Mouse (Mus musculus) mature B cell (primary cell): Measurements from ENCODE around the gene Mapkapk2.
"Not testable (repeated sequence)": the region's sequence is repeated elsewhere in the genome, so short reads cannot be mapped to it uniquely, and the experiment has no call there.

ENCODE experiments used
- in situ Hi-C: fragments of 300-500 bp; cut with MboI; formaldehyde crosslinking; loops from 2 replicates; pipeline ENCODE4 v1.14.3; 2019

Gene Mapkapk2

DNA sequence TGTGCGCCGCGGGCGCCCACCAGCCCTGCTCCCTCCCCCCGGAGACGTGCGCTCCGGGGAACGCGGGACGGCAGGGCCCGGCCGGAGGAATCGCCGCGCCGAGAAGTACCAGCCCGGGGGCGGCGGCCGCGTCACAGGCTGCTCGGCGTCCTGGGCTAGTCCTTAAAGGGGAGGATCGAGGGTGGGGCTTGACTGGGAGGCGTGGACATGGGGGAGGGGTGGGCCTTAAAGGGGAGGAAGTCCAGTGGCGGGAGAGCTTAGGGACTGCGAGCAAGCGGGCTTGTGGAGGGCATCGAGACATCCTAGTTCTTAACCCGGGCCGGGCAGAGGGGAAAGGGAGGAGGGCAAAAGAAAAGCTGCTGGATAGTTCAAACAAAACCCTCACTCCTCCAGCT lies at the start of gene Mapkapk2:
Mapkapk2 (minus strand) TSS at position 127 of the 395 bp plus-strand sequence.
- in situ Hi-C loops: no loop called here

DNA sequence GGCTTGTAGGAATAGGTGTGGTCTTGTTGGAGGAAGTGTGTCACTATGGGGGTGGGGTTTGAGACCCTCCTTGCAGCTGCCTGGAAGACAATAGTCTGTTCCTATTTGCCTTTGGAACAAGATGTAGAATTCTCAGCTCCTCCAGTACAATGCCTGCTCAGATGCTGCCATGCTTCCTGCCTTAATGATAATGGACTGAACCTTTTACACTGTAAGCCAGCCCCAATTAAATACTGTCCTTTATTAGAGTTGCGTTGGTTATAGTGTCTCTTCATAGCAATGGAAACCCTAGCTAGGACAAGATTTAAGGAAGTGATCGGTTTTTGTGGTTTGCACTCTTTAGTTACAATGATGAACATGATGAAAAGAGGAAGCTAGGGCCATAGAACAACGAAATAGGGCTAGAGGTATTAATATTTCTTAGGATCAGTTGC lies 48.6 kb upstream of the Mapkapk2 start:
- in situ Hi-C loops: no loop called here

DNA sequence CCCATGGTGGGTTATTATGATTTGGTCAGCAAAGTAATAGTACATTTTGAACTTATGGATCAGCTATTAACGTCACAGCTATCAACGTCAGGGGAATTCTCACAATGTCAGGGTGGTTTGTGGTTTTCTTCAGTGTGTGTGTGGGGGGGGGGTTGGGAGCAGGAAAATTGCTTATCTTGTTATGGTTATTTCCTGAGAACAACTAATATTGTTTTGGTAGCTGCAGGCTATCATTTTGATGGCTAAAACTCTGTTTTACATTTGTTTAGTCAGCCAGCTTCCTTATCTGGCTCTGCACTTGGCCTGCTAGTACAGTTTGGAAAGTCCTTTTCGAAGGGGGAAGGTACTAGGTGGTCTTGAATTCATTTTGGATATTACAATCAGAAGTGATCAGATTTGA lies 47.6 kb upstream of the Mapkapk2 start:
- in situ Hi-C loops: not testable (repeated sequence)

DNA sequence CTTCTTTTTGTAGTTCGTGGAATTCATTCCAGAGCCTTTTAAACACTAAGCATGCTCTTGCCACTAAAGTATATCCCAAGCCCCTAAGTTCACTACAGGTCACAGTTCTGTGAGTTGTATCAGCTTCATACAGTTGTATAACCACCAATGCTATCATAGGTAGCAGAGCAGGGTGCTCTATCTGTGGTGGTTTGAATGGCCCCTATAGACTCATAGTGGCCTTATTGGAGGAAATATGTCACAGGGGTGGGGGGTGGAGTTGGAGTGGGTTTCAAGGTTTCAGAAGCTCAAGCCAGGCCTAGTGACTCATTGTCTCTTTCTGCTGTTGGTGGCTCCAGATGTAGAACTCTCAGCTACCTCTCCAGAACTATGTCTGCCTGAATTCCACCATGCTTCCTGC lies 44.8 kb upstream of the Mapkapk2 start:
- in situ Hi-C loops: no loop called here

DNA sequence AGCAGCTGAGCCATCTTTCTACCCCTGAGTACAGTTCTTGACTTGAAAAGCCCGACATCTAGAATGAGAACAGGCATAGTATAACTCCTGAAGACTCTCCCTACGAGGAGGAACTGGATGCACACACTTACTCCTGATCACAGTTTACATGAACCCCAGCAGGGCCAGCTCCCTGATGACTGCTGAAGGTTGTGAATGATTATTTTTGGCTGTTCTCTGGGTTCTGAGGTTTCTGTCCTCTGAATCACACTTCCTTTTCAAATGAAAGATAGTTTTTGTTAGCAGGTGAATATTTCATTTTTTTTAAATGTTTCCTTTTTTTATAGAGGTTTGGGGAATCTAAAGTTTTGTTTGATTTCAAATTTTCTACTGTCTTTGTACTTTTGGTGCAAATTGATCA lies 43.8 kb upstream of the Mapkapk2 start:
- in situ Hi-C loops: no loop called here

DNA sequence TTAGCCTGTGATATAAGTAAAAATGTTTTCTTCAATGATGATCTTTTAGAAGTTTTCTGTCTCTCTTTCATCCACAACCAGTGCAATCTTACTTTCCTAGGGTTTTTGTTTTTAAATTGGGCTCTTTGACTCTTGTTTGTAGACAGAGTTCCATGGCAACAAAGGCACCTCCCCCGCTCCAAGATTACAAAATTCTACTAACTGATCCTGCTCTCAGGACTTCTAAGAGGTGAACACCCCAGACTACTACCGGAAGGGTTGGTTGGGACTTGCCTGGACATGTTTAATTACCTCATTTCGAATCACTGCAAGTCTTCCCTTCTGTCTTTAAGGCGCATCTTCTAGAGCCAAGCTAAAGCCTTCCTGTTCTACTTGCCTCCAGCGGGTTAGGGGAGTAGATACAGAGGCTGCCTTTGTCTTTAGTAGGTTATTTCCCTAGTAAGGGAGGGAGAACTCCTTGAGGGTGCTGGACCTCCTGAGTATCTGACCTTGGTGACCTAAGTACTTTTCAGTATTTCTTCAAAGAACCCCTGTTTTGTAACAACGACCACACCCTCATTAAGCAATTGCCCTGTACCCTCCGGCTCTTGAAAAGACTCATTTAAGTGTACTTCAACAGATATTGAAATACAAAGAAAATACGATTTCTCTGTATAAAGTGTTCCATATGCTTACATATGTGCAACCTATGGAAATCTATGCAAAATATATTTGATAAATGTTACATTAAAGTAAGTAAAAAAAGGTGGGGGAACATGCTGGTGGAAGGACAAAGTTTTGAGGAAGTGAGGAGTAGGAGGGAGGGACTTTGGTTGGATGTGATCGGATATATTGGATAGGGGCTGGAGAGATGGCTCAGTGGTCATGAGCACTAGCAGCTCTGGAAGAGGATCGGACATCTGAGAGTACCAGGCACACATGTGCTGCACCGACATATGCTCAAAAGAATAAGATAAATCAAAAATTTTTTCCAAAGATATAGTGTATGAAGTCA lies 41.8 kb upstream of the Mapkapk2 start:
- in situ Hi-C loops: no loop called here

DNA sequence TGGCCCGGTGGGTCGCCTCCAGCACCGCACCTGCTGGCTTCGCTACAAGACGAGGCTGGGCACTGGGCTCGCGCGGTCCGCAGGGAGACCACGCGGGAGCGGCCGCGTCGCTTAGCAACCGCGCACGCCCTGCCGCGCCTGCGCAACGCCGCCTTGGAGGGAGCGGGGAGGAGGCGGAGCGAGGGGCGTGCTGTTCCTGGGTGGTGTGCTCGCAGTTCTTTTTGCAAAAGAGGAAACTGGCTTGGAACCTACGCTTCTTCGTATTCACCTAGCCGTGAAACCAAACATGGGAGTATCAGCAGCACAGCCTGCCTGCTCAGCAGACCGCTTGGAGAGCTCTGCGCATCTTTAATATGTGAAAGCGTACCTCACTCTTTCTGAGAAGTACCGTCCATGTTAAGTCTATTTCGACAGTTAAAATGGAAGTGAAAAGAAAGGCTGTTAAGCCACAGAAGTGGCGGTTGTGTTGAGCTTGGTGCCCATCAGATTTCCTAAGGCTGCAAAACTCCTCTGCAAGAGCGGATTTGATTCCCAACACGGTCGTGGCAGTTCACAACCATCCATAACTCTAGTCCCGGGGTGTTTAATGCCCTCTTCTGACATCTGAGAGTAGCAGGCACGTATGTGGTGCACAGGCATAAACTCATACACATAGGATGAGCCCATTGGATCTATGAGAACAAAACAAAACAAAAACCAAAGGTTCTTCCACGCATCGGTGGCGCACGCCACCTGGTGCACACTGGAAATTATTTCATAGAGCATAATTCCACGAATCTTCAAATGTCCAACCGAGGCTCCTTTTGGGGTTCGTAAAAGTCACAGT lies 40.8 kb upstream of the Mapkapk2 start, which contains the start of gene Dyrk3:
Dyrk3 (minus strand) TSS at position 150 of the 826 bp plus-strand sequence.
- in situ Hi-C loops: no loop called here

DNA sequence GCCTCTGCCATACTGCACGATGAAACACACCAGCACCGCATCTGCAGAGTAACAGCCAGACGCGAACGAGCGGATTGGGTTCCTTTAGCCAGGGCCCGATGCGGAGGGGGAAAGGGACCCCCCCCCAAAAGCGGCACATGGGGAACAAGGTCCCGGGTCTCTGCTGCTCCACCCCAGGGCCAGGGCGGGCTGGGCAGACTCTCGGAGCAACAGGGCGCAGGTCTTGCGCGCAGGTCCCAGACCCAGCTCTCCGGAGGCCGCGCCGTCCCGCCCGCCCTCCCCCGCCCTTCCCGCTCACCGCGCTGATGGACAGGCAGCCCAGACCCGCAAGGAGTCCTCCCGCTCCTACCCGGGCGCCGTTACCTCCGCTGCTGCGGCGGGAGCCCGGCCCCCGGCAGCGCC lies 40.1 kb upstream of the Mapkapk2 start:
- in situ Hi-C loops: no loop called here

DNA sequence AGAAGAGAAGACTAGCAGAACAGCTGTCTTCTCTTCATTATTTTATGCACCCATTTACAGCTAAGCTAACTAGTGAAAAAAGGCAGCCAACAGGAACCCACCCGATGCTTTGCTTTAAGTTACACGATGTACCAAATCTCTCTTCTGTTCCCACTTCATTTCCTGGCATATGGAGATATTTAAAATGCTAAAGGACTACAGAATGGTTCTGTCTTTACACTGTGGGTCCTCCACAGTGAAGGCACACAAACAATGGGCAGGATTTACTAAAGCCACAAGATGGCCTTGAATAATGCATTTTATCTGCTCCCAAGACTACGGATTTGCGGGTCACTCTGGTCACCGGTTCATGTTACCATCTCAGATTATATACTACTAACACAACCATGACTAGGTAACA lies 39.5 kb upstream of the Mapkapk2 start:
- in situ Hi-C loops: no loop called here

DNA sequence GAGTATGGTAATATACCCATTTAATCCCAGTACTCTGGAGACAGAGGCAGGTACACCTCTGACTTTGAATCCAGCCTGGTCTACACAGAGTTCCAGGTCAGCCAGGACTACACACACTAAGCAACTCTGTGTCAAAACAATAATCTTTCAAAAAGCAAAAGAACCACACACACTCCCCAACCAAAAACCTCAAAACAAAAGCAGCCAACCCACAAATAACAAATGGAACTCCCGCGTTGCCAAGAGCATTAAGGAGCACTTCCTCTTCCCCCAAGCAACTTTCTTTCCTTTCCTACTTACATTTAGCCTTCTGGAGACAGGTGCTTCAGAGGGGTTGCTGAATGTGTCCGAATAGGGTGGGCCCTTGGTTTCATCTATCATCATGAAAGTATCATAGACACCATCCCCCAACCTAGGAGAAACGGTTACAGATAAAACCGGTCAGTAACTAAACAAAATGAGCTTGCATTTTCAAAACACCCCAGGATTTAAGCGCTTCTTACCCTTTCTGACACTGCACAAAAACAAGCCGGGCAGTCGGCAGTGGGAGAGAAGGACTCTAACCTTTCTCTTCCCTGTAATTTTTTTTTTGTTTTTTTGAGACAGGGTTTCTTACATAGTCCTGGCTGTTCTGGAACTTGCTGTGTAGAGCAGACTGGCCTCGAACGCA lies 38.5 kb upstream of the Mapkapk2 start:
- in situ Hi-C loops: no loop called here

DNA sequence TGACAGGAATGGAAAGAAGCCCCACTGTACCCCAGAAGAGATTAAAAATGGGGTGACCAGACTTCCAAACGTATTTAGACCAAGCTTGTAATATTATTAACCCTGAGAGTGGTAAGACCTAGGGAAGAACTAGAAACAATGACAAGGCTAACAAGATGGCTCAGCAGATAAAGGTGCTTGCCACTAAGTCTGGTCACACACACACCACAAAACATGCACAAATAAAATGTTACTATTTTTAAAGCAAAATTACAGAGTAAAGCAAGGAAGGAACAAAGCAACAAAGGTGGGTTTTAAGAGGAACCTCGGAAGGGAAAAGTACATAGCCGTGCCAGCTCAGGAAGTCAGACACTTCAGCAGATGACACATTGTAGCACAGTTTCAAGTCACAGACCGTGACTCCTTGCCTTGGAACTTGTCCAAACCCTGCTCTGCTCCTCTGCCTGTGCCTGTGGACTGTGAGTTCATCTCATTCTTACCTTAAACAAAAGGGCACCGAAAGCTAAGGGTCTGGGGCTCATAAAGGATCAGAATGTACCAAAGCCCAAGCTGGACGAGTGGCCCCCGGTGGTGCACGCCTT lies 37.4 kb upstream of the Mapkapk2 start:
- in situ Hi-C loops: no loop called here

DNA sequence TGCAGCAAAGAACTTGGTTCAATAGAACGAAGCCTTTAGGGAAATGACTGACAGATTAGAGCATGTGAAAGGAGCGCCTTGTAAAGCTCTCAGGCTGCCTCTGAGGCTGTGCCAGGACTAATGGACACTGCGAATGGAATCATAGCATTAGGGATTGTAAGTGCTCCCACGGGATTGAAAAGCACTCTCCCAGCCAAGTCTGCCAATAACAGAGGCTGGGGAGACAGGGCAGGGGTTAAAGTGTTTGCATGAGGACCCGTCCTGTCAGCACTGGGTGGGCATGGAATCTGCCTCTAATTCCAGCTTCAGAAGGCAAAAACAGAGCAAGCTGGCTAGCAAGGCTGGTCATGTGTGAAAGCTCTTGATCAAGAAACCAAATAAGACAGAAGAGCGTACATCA lies 36.6 kb upstream of the Mapkapk2 start:
- in situ Hi-C loops: no loop called here

DNA sequence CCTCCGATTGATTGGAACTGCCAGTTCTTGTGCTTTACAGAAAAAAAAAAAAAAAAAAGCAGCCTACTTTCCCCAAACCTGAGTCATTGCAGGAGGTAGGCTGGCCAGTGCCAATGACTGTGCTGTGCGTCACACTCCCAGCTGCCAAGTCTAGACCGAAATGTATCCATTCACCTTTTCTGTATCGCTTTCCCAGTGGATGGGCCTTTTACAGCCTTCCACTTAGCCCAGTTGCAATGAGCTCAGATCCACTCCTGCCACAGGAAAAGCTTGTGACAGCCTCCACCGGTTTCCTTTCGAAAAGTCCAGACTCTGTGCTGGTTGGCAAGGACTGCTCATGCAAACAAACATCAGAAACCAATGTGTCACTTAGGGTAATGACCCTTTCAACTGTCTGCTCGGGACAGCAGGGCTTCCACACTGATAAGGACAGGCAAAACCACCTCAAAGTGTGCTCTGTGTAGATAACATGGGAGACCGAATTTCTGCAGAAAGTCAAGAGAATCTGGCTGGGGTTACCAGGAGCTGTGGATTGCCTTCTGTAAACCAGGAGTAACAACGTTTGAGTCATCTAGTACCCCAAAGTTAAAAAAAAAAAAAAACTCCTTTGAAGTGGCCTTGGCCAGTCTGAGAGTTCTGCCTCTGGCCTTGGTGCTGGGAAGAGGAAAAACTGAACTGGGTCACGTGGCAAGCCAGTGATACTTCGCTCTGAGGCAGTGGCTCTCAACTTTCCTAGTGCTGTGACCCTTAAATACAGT lies 28.5 kb upstream of the Mapkapk2 start:
- in situ Hi-C loops: no loop called here

DNA sequence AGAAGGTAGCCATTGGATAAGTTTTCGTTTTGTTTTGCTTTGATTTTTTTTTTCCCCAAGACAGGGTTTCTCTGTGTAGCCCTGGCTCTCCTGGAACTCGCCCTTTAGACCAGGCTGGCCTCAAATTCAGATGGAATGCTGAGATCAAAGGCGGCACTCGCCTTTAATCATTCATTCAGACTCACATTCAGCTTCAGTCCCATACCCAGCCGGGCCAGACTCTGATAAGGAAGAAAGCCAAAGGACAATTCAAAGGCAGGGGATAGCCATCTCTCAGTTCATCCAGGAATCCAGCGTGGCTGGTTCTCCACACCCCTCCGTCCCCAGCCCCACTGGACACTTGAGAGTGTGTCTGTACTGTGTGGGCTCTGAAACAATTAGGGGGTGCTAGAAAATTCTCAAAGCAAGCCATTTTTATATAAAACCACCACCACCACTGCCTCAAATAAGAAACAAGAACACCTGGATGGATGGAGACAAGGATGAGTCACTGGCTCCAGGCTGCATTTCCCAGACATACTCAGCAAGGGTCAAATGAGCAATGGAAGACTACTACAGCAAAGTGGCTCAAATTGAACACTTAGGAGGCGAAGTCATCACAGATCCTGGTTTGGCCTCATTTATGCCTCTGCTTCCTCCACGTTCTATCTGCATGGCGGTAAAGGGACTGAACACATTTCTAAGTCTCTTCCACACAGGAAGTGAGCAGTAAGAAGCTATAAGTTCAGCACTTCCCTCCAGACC lies 26.1 kb upstream of the Mapkapk2 start:
- in situ Hi-C loops: no loop called here

DNA sequence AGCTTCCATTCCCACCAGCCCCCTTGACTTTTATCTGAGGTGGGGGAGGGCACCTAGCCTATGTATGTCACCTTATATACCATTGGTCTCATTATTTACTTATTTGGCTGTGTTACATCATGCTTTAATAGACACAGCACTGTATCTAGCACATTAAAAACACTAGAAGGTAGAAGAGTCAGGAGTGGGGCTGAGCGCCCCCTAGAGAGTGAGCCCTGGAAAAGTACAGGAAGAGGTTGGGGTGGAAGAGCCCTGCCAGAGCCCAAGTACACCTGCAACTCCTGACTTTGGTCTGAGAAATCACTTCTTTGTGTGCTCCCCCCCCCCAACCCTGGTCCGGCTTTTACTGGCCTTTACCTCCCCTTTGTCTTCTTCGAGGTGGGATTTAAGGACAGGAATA lies 24.4 kb upstream of the Mapkapk2 start:
- in situ Hi-C loops: no loop called here

DNA sequence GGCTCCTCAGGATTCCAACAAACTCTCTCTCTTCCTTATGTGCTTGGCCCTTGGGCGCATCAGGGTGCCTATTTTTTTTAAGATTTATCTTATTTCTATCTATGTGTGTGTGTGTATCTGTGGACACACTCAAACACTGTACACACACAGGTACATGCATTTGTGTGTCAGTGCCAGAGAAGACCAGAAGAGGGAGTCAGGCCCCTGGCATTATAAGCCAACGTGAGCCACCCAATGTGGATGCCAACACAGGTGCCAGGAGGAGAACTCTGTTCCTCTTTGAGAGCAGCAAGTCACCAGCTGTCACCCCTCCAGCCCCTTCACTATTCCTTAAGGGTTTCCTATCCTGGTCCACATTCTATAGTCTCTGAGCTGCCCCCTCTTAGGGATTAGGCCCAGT lies 21.4 kb upstream of the Mapkapk2 start:
- in situ Hi-C loops: no loop called here

DNA sequence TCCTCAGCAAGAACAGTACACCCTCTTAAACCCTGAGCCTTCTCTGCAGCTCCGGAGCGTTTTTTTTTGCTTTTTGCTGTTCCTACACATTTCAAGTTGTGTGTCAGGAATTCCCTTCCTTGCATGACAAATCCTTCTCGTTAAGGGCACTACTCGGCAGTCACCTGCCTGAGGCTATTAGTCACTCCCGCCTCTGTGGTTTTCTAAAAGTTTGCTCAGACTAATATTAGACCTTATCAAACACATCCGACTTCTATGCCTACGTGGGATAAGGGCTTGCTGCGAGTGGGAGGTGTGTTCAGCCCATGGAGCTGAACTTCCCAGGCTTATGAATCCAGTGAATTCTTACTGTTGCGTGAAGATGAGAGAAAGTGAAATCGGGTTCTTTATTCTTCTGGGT lies 20.9 kb upstream of the Mapkapk2 start:
- in situ Hi-C loops: no loop called here

DNA sequence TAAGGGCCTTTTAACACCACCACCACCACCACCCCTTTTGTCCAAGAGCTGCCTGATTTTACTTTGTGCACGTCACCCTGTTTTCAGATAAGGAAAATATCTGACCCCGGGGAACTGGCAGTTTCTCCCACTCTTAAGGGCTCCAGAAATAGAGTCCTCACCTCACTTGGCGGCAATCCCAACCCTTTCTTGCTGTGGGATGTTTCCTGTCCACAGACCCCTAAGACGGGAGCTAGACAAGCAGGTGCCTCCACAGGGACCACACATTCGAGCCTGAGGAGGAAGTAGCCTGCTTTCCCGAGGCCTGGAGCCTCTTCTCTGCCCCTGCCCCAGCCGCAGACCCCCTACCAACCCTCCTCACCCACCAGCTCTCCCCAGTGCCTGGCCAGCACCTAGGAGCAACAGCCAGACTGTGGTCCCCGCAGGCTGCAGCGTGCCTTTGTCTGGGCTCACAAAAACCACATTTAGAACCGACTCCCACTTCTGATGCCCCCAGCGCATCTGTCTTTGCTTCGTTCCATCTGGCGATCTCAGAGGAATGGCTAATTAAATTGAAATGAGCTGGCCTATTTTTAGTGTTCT lies 18.9 kb upstream of the Mapkapk2 start:
- in situ Hi-C loops: no loop called here

DNA sequence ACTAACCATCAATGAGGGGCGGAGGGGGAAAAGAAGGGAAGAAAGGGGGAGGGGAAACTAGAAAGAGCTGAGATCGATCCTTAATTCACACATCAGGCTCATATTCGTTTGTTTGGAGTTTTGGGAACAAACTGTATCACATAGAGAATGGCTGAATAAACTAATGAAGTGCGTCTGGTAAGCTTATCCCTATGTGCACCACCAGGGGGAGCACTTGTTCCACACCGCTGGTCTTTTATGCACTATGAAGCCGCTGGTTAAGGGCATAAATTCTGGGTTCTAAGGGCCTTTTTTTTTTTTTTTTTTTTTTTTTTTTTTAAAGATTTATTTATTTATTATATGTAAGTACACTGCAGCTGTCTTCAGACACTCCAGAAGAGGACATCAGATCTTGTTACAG lies 18.3 kb upstream of the Mapkapk2 start:
- in situ Hi-C loops: no loop called here

DNA sequence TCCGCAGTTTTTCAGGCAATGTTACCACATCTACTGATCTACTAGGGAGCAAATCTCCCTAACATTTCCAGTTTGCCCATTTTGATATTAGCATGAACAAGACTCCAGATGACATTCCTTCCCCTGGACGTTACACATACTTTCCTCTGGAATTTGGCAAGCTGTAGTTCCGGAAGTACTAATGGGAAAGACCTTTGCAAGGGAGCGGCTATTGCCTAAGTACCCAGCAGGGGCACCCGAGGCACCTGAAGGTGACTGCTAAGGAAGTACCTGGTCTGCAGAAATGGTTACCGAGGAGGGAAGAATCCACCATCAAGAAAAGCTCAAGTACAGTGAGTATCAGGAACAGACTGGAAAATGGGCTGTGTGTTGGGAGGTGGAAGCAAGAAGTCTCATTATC lies 14.9 kb upstream of the Mapkapk2 start:
- in situ Hi-C loops: no loop called here
